Mouse (Mus musculus) hindbrain, embryonic 13.5 days (tissue): Measurements from ENCODE around the gene Lins1. TPM values are rescaled to one million over a fixed set of nuclear protein-coding genes. Genes with fewer than 3 reads are reported as not detected.
A peak's percentile ranks its signal among the peaks of the same experiment; 100 is the strongest.

Experiments used
- ATAC-seq: fragments of 200-750 bp; cut with Nextera tagmentation; 2 replicates; pipeline ENCODE4 v1.8.0; 2017; ENCODE audit warnings: moderate TSS enrichment; ENCODE audit not compliant: low FRiP score
- H3K27ac ChIP-seq: fragments of 300-500 bp; sonication (generic); 2 replicates; pipeline ENCODE4 v1.5.1; 2015; ENCODE audit warnings: inconsistent platforms, mild to moderate bottlenecking, moderate library complexity
- H3K27me3 ChIP-seq: fragments of 300-500 bp; sonication (generic); 2 replicates; pipeline ENCODE4 v1.6.1; 2015; ENCODE audit warnings: mild to moderate bottlenecking, inconsistent platforms
- H3K36me3 ChIP-seq: fragments of 300-500 bp; sonication (generic); 2 replicates; pipeline ENCODE4 v1.6.1; 2015; ENCODE audit warnings: mild to moderate bottlenecking, inconsistent platforms
- H3K4me1 ChIP-seq: fragments of 300-500 bp; sonication (generic); replicated peaks from 2 replicates; pipeline ENCODE4 v1.6.1; 2015; ENCODE audit warnings: inconsistent platforms
- H3K4me2 ChIP-seq: fragments of 300-500 bp; sonication (generic); 2 replicates; pipeline ENCODE4 v1.6.1; 2015; ENCODE audit warnings: inconsistent platforms, mild to moderate bottlenecking, moderate library complexity
- H3K4me3 ChIP-seq: fragments of 300-500 bp; sonication (generic); 2 replicates; pipeline ENCODE4 v1.5.1; 2015; ENCODE audit warnings: mild to moderate bottlenecking, inconsistent platforms
- H3K9ac ChIP-seq: fragments of 300-500 bp; sonication (generic); 2 replicates; pipeline ENCODE4 v1.6.1; 2015; ENCODE audit warnings: mild to moderate bottlenecking, inconsistent platforms
- H3K9me3 ChIP-seq: fragments of 300-500 bp; sonication (generic); 2 replicates; pipeline ENCODE4 v1.6.1; 2016; ENCODE audit warnings: inconsistent platforms
- WGBS: fragments of 180-500 bp; shearing (Covaris S2); methylation state at CpG from one replicate; pipeline ENCODE4 v1.1.7; 2015; 5-methylcytosine and 5-hydroxymethylcytosine counted together
- polyA plus RNA-seq: library from polyadenylated mRNA; unstranded; fragments of >200 nt; fragmentation: Nextera tagmentation; extraction: Ambion mirVana; gene quantifications from 2 replicates; pipeline ENCODE4 v1.2.1, GENCODE M21; 2015

Lins1 gene
- polyA plus RNA-seq, result 17.0 and 17.1 TPM in 2 replicates

- Histone ChIP-seq H3K4me1 (peaks cover 20% of the 10 kb centered on the region), H3K27me3 (no peaks in the 10 kb centered on the region), H3K4me3 (peak within 1 kb of the TSS; percentile 77), H3K9ac (peak within 1 kb of the TSS; percentile 87), H3K4me2 (peak within 1 kb of the TSS; percentile 98), H3K9me3 (no peaks in the 10 kb centered on the region), H3K36me3 (peaks cover 7% of the 10 kb centered on the region; the same call in 1 of the 2 replicates), H3K27ac (peak within 1 kb of the TSS; percentile 97)
- WGBS, result under 1% methylated on average over 52 of the region's 52 CpGs
- peak; percentile 99 for ATAC-seq
These were observed at the start of gene Lins1 for GRCm38 (mm10) chr7:66689620-66690360. TSS of gene Lins1 (plus strand) at chr7:66689889.

- Histone ChIP-seq H3K4me1 (no peaks in the 10 kb centered on the region), H3K36me3 (peaks cover 25% of the 10 kb centered on the region), H3K9ac (no peak overlapping the region), H3K4me2 (no peak overlapping the region), H3K27me3 (no peaks in the 10 kb centered on the region), H3K27ac (no peak overlapping the region), H3K9me3 (no peaks in the 10 kb centered on the region), H3K4me3 (no peak overlapping the region)
- no peak for ATAC-seq
- WGBS, result 96% methylated on average over 2 of the region's 2 CpGs
These were observed 44.0 kb upstream of the Lins1 start for GRCm38 (mm10) chr7:66645736-66646135.

GRCm38 (mm10) chr7:66649181-66649580 is 40.5 kb upstream of the Lins1 start:
- WGBS, result 91% methylated on average over 2 of the region's 2 CpGs
- H3K27ac ChIP-seq, result no peak overlapping the region
- no peak overlapping the region for H3K4me2 ChIP-seq
- peaks cover 21% of the 10 kb centered on the region for H3K36me3 ChIP-seq
- H3K9me3 ChIP-seq, result no peaks in the 10 kb centered on the region
- H3K27me3 ChIP-seq, result no peaks in the 10 kb centered on the region
- H3K4me3 ChIP-seq, result no peak overlapping the region
- H3K4me1 ChIP-seq, result 0 out of 2 replicates have a peak, but pooled peaks cover 6% of the 10 kb centered on the region
- no peak for ATAC-seq
- no peak overlapping the region for H3K9ac ChIP-seq

- peaks cover 34% of the 10 kb centered on the region for H3K36me3 ChIP-seq
- no peak overlapping the region for H3K9ac ChIP-seq
- 0 out of 2 replicates have a peak, but pooled peaks cover 6% of the 10 kb centered on the region for H3K4me1 ChIP-seq
- H3K27me3 ChIP-seq, result no peaks in the 10 kb centered on the region
- no peak for ATAC-seq
- 73% methylated on average over 5 of the region's 5 CpGs for WGBS
- no peaks in the 10 kb centered on the region for H3K9me3 ChIP-seq
- H3K27ac ChIP-seq, result no peak overlapping the region
- H3K4me2 ChIP-seq, result no peak overlapping the region
- no peak overlapping the region for H3K4me3 ChIP-seq
These were observed 38.8 kb upstream of the Lins1 start for GRCm38 (mm10) chr7:66650883-66651282.

- H3K4me3 ChIP-seq, result no peak overlapping the region
- no peak for ATAC-seq
- H3K4me2 ChIP-seq, result no peak overlapping the region
- no peak overlapping the region for H3K9ac ChIP-seq
- peaks cover 33% of the 10 kb centered on the region for H3K36me3 ChIP-seq
- no peak overlapping the region for H3K27ac ChIP-seq
- 0 out of 2 replicates have a peak, but pooled peaks cover 6% of the 10 kb centered on the region for H3K4me1 ChIP-seq
- no peaks in the 10 kb centered on the region for H3K9me3 ChIP-seq
- 87% methylated on average over 4 of the region's 4 CpGs for WGBS
- H3K27me3 ChIP-seq, result no peaks in the 10 kb centered on the region
These were observed 37.5 kb upstream of the Lins1 start for GRCm38 (mm10) chr7:66652216-66652615.

- Histone ChIP-seq H3K27me3 (no peaks in the 10 kb centered on the region), H3K9me3 (no peaks in the 10 kb centered on the region), H3K4me3 (no peak overlapping the region), H3K36me3 (peaks cover 40% of the 10 kb centered on the region), H3K9ac (no peak overlapping the region), H3K4me1 (0 out of 2 replicates have a peak, but pooled peaks cover 6% of the 10 kb centered on the region), H3K4me2 (no peak overlapping the region), H3K27ac (no peak overlapping the region)
- ATAC-seq, result no peak
- WGBS, result 93% methylated on average over 9 of the region's 9 CpGs
These were observed 36.1 kb upstream of the Lins1 start for GRCm38 (mm10) chr7:66653596-66653995.

GRCm38 (mm10) chr7:66655471-66655870 is 34.2 kb upstream of the Lins1 start:
- Histone ChIP-seq H3K36me3 (peaks cover 52% of the 10 kb centered on the region), H3K27ac (no peak overlapping the region), H3K27me3 (no peaks in the 10 kb centered on the region), H3K4me1 (0 out of 2 replicates have a peak, but pooled peaks cover 6% of the 10 kb centered on the region), H3K4me3 (no peak overlapping the region), H3K4me2 (no peak overlapping the region), H3K9me3 (no peaks in the 10 kb centered on the region), H3K9ac (no peak overlapping the region)
- WGBS, result 88% methylated on average over 9 of the region's 9 CpGs
- ATAC-seq, result no peak

- Histone ChIP-seq H3K4me1 (no peaks in the 10 kb centered on the region), H3K27ac (no peak overlapping the region), H3K4me2 (no peak overlapping the region), H3K27me3 (no peaks in the 10 kb centered on the region), H3K36me3 (peaks cover 40% of the 10 kb centered on the region), H3K9ac (no peak overlapping the region), H3K4me3 (no peak overlapping the region), H3K9me3 (no peaks in the 10 kb centered on the region)
- 88% methylated on average over 7 of the region's 7 CpGs for WGBS
- no peak for ATAC-seq
These were observed 29.4 kb upstream of the Lins1 start for GRCm38 (mm10) chr7:66660291-66660690.

- Histone ChIP-seq H3K4me1 (no peaks in the 10 kb centered on the region), H3K36me3 (peaks cover 33% of the 10 kb centered on the region), H3K27ac (no peak overlapping the region), H3K27me3 (no peaks in the 10 kb centered on the region), H3K9me3 (no peaks in the 10 kb centered on the region), H3K9ac (no peak overlapping the region), H3K4me3 (no peak overlapping the region), H3K4me2 (no peak overlapping the region)
- ATAC-seq, result no peak
- WGBS, result 90% methylated on average over 8 of the region's 8 CpGs
These were observed 28.7 kb upstream of the Lins1 start for GRCm38 (mm10) chr7:66660972-66661371.

GRCm38 (mm10) chr7:66661572-66661971 is 28.1 kb upstream of the Lins1 start:
- peak; percentile 66; the same call in 1 of the 2 replicates for ATAC-seq
- Histone ChIP-seq H3K4me3 (no peak overlapping the region), H3K9ac (no peak overlapping the region), H3K4me1 (no peaks in the 10 kb centered on the region), H3K27ac (no peak overlapping the region), H3K27me3 (no peaks in the 10 kb centered on the region), H3K4me2 (no peak overlapping the region), H3K36me3 (peaks cover 34% of the 10 kb centered on the region), H3K9me3 (no peaks in the 10 kb centered on the region)
- 24% methylated on average over 8 of the region's 8 CpGs for WGBS

- Histone ChIP-seq H3K27ac (no peak overlapping the region), H3K9ac (no peak overlapping the region), H3K4me2 (no peak overlapping the region), H3K27me3 (no peaks in the 10 kb centered on the region), H3K4me3 (no peak overlapping the region), H3K36me3 (peaks cover 29% of the 10 kb centered on the region), H3K9me3 (peaks cover 8% of the 10 kb centered on the region), H3K4me1 (no peaks in the 10 kb centered on the region)
- WGBS, result 93% methylated on average over 3 of the region's 3 CpGs
- ATAC-seq, result no peak
These were observed 26.1 kb upstream of the Lins1 start for GRCm38 (mm10) chr7:66663548-66663947.

- Histone ChIP-seq H3K9ac (no peak overlapping the region), H3K36me3 (peaks cover 45% of the 10 kb centered on the region), H3K4me2 (no peak overlapping the region), H3K4me1 (no peaks in the 10 kb centered on the region), H3K4me3 (no peak overlapping the region), H3K27me3 (no peaks in the 10 kb centered on the region), H3K9me3 (peaks cover 15% of the 10 kb centered on the region), H3K27ac (no peak overlapping the region)
- no peak for ATAC-seq
These were observed 22.6 kb upstream of the Lins1 start for GRCm38 (mm10) chr7:66667064-66667463.

- 93% methylated on average over 2 of the region's 2 CpGs for WGBS
- Histone ChIP-seq H3K4me1 (no peaks in the 10 kb centered on the region), H3K9me3 (no peaks in the 10 kb centered on the region), H3K4me3 (no peak overlapping the region), H3K27ac (no peak overlapping the region), H3K9ac (no peak overlapping the region), H3K4me2 (no peak overlapping the region), H3K27me3 (no peaks in the 10 kb centered on the region), H3K36me3 (peaks cover 95% of the 10 kb centered on the region)
- ATAC-seq, result no peak
These were observed 13.9 kb upstream of the Lins1 start for GRCm38 (mm10) chr7:66675800-66676199.
